Mouse (Mus musculus) mouse trophoblast stem cell (cell line): ENCODE data around the gene Ifit1bl1.
"Not testable (repeated sequence)": the region's sequence is repeated elsewhere in the genome, so short reads cannot be mapped to it uniquely, and the experiment has no call there.

Experiments
- in situ Hi-C, 2 experiments: fragments of 300-500 bp; cut with MseI, MboI; formaldehyde crosslinking; loops; 2 replicates in 1 of 2; 3 replicates in 1 of 2; pipeline ENCODE4 v1.15.1; 2025

Gene Ifit1bl1

GRCm38 (mm10) chr19:34593456-34593855 is 8.3 kb downstream of the Ifit1bl1 start:
- in situ Hi-C loops: no loop called here

- in situ Hi-C loops: no loop called here
Measured at GRCm38 (mm10) chr19:34588959-34589358, 12.8 kb downstream of the Ifit1bl1 start.

GRCm38 (mm10) chr19:34587898-34588692 is 13.7 kb downstream of the Ifit1bl1 start:
- in situ Hi-C loops: not testable (repeated sequence)

DNA sequence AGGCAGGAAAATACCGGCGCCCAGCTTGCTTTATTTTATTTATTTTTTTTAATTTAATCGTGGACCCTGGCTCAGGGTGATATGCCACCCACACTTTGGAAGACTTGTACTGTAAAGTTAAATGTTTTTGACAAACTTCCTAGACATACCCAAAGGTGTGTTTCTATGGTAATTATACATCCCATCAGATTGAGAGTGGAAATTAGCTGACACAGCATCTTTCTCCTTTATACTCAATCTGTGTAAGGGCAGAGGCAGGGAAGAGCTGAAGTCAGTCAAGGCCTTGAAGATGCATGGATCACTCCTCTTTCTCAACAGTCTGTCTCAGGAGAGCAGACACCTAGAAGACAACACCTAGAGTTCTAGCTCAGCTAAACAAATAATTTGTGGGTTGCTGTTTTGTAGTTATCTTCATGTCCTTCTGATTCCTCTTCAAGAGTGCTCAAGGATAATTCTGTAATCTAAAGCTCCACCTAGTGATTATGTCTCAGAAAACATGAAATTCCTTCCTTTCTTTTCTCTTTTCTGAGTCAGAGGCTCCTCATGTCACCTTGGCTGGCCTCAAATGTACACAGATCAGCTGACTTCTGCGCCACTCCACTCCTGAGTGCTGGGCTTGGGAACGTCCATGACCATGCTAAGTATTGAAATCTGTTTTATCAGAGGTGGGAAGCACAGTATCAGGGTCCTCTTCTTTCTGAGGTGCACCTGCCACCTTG is 15.9 kb downstream of the Ifit1bl1 start:
- in situ Hi-C loops: not testable (repeated sequence)

DNA sequence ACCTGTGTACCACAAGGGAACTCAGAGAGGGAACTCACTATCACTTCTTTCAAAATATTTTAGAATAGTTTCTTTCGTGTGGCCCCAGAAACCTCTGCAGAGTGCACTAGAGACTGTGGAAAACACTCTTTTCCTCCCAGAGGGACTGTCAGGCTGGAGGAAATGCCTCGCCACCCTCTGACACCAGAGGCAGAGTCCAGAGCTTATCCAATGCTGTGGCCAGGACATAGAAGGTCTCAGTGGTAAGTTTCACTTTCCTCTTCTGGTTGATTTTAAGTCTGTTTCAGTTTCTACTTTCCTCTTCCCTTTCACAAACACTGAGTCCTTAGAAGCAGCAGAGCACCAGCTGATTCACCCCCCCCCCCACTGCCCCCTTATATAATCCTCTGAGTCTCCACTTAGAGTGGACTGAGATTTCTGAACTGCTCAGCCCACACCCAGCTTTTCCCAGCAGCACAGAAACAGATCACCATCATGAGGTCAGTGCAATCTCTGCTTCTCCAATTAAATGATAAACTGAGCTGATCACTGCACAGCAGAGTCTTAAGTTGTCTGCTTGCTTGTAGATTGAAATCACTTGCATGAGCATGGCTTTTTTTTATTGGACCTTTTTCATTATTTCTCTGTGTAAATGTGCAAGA is 18.5 kb downstream of the Ifit1bl1 start, which contains the start of gene Ifit3:
Gene Ifit3, plus strand, starts transcription at position 406 of the 641 bp plus-strand sequence.
- in situ Hi-C loops: not testable (repeated sequence)

GRCm38 (mm10) chr19:34582696-34583095 is 19.1 kb downstream of the Ifit1bl1 start:
- in situ Hi-C loops: not testable (repeated sequence)

GRCm38 (mm10) chr19:34577121-34577520 is 24.6 kb downstream of the Ifit1bl1 start:
- in situ Hi-C loops: no loop called here

DNA sequence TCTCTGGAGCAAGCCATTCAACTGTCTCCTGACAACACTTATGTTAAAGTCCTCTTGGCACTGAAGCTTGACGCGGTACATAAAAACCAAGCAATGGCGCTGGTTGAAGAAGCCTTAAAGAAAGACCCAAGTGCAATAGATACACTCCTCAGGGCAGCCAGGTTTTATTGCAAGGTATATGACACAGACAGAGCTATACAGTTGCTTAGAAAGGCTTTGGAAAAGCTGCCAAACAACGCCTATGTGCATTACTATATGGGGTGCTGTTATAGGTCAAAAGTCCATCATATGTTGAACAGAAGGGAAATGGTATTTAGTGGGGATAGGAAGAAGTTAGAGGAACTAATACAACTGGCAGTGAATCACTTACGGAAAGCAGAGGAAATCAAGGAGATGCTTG is 28.1 kb downstream of the Ifit1bl1 start:
- in situ Hi-C loops: no loop called here

- in situ Hi-C loops: no loop called here
Measured at GRCm38 (mm10) chr19:34571080-34571479, 30.7 kb downstream of the Ifit1bl1 start.

- in situ Hi-C loops: no loop called here
Measured at GRCm38 (mm10) chr19:34569896-34570476, 31.8 kb downstream of the Ifit1bl1 start.

- in situ Hi-C loops: no loop called here
Measured at GRCm38 (mm10) chr19:34568988-34569895, 32.5 kb downstream of the Ifit1bl1 start.

DNA sequence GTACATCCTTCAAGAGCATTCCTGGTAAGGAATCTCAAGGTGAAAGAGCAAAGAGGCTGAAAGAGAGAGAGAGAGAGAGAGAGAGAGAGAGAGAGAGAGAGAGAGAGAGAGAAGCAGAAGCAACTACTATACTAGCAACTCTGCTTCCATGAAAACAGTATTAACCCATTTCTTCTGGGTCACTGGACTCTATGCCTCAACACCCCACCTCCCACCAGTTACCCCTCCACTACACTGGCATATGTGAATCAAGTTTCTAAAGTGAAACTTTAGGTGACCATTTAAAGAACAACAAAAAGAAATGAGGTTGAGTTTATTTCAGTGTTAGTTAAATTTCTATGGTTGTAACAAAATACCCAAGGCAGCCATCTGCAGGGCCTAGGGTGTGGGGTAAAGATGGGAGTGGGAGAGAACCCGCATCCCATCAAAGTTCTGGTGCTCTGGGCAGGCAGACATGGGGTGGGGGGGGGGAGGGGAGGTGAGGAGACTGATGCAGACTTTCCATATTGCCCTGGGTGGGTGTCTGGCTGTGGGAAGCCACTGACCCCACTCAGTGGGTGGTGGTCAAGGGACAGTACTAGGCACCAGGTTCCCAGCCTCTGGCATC is 35.5 kb downstream of the Ifit1bl1 start:
- in situ Hi-C loops: no loop called here

- in situ Hi-C loops: no loop called here
Measured at GRCm38 (mm10) chr19:34562556-34562955, 39.2 kb downstream of the Ifit1bl1 start.

DNA sequence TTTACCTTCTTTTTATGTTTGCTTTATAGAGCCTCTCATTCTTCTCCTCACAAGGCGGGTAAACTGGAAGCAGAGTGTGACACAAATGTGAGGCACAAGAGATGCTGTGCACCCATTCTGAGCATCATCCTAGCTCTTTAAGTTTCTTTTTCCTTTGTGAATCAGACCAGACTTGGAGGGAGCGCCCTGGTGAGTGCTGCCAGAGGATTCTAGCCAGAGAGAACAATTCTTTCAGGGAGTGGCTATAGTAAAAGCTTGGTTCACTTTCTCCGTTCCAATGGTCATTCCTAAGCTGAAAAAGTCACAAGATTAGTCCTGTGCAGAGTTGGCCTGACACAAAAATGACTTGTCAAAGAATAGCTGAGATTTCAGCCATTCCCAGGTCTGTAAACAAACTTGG is 45.1 kb downstream of the Ifit1bl1 start:
- in situ Hi-C loops: no loop called here

GRCm38 (mm10) chr19:34554061-34554460 is 47.7 kb downstream of the Ifit1bl1 start:
- in situ Hi-C loops: no loop called here

DNA sequence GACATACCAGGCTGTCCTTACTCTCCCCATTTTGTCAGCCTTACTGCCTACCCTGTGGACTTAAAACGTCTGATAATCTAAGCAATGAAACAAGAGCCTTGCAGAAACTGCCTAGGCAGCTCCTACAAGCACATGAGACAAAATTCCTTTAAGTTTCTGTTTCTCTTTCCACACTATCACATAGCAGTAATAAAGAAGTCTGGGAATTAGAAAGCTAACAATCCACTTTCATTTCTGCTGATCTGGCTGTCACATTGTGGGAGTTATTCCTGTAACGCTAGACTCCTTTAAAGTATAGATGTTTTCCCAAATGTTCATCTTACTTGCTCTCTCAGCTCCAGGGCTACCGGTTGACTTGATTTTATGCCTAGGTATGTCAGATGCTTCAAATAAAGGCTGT is 48.2 kb downstream of the Ifit1bl1 start:
- in situ Hi-C loops: no loop called here

DNA sequence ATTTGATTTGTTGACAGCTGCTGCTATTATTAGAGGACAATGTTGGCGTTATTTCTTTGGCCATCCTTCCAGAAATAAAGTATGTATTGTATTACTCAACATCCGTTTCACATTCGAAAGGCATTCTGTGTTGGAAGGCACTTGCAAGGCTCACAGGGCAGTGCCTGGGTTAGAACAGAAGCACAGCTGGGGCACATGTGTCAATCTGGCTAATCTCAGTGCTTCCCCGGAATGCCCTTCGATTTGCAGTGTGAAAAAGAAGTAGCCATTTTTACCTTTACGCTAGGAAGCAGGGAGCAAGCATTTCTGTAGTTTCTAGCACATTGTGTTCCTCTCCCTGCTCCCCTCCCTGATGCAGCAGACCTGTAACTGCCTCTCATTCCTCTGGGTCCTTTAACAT is 48.7 kb downstream of the Ifit1bl1 start:
- in situ Hi-C loops: no loop called here

- in situ Hi-C loops: no loop called here
Measured at GRCm38 (mm10) chr19:34551981-34552380, 49.8 kb downstream of the Ifit1bl1 start.

DNA sequence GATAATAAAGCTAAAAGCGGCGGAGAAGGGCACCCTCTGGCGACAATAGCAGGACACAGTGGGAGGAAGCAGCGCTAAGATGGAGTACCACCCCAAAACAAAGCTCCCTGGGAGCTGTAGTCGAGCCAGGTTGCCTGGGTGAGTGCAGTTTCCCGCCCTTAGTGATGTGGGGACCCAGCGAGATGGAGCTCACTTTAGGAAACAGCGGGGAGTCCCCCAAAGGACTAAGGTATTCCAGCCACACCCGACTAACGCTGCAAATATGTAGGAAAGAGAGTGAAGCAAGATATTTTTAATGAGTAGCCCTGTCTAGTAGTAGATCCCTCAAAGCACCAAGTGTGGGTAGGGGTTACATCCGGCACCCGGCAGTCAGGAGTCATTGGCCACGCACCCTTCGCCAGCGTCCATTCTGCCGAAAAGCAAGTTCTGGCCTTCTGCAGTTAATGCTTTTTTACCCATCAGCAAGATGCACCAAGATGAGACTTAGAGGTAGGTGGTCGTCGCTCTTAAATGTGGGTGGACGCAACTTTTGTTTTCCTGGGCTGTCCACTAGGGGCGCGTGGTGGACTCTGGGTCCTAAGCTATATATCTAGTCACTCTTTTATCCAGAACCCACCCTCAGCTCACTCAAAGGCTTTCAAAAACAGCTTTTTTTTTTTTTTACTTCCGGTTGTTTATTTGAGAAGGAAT is 51.1 kb downstream of the Ifit1bl1 start, which contains the start of gene Ifit2:
Gene Ifit2, plus strand, starts transcription at position 161 of the 690 bp plus-strand sequence.
- in situ Hi-C loops: no loop called here

DNA sequence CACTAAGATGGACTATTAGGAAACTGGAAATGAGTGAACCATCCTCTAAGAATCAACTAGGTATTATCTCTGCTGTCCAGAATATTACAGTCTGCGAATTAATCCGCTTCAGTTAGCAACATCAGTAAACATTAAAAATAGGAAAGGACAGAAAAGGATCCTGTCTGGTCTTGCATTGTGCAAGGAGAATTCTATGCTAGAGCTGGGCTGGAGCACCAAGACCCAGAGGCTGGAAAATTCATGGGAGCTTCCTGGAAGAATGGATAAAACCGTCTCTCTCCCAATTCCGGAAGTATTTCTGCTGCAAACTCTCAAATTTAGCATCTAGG is 51.6 kb downstream of the Ifit1bl1 start:
- in situ Hi-C loops: no loop called here
